Mouse (Mus musculus) cerebellum, postnatal 25 days (tissue): ENCODE data around the gene Srsy.
"Not testable (repeated sequence)": the region's sequence is repeated elsewhere in the genome, so short reads cannot be mapped to it uniquely, and the experiment has no call there.

ENCODE experiments used
- DNase-seq, 2 experiments: peaks; one replicate each; pipeline ENCODE4 v3.0.0; 2021; ENCODE audit warnings: mixed read lengths in 2 of 2

Srsy gene

GRCm38 (mm10) chrY:17937230-17937629 is at the start of gene Srsy:
Gene Srsy, minus strand, starts transcription at chrY:17937330.
- not testable (repeated sequence) for DNase-seq
